Mouse (Mus musculus): ENCODE data around the gene Fads6. TPM values are rescaled to one million over a fixed set of nuclear protein-coding genes. Genes with fewer than 3 reads are reported as not detected.
A peak's percentile ranks its signal among the peaks of the same experiment; 100 is the strongest.

The Fads6 gene
- polyA plus RNA-seq, 1 experiment from 2014 or later: 0.42 TPM

GRCm38 (mm10) chr11:115232889-115233288, 64.6 kb downstream of the Fads6 start:
- Histone ChIP-seq H3K4me2 (replicated peaks; ENCODE audit: low read depth, low read length) (no peak overlapping the region), H3K36me3 (ENCODE audit: insufficient read depth, low read length) (no peaks in the 10 kb centered on the region), H3K27ac (ENCODE audit: low read length) (no peak overlapping the region), H3K4me1 (ENCODE audit: insufficient read depth, low read length) (peaks cover 27% of the 10 kb centered on the region), H3K9ac (replicated peaks; ENCODE audit: low read length) (no peak overlapping the region), H3K27me3 (ENCODE audit: insufficient read depth, low read length) (peaks cover 33% of the 10 kb centered on the region), H3K4me3 (ENCODE audit: low read length) (no peak overlapping the region), H3K9me3 (ENCODE audit: low read length) (no peaks in the 10 kb centered on the region)
- WGBS: 87% methylated on average over 5 of the region's 5 CpGs
- ATAC-seq (ENCODE audit: low FRiP score, low TSS enrichment): no peak

GRCm38 (mm10) chr11:115231924-115232323, 65.5 kb downstream of the Fads6 start:
- H3K9ac ChIP-seq (replicated peaks; ENCODE audit: low read length): no peak overlapping the region
- no peaks in the 10 kb centered on the region for H3K9me3 ChIP-seq (ENCODE audit: low read length)
- no peak overlapping the region for H3K4me3 ChIP-seq (ENCODE audit: low read length)
- H3K27me3 ChIP-seq (ENCODE audit: insufficient read depth, low read length): peaks cover 34% of the 10 kb centered on the region
- no peak overlapping the region for H3K4me2 ChIP-seq (replicated peaks; ENCODE audit: low read depth, low read length)
- H3K4me1 ChIP-seq (ENCODE audit: insufficient read depth, low read length): peaks cover 27% of the 10 kb centered on the region
- 64% methylated on average over 9 of the region's 9 CpGs for WGBS
- peak overlapping the region; percentile 78; the same call in 1 of the 2 replicates for H3K27ac ChIP-seq (ENCODE audit: low read length)
- ATAC-seq (ENCODE audit: low FRiP score, low TSS enrichment): no peak
- no peaks in the 10 kb centered on the region for H3K36me3 ChIP-seq (ENCODE audit: insufficient read depth, low read length)

DNA sequence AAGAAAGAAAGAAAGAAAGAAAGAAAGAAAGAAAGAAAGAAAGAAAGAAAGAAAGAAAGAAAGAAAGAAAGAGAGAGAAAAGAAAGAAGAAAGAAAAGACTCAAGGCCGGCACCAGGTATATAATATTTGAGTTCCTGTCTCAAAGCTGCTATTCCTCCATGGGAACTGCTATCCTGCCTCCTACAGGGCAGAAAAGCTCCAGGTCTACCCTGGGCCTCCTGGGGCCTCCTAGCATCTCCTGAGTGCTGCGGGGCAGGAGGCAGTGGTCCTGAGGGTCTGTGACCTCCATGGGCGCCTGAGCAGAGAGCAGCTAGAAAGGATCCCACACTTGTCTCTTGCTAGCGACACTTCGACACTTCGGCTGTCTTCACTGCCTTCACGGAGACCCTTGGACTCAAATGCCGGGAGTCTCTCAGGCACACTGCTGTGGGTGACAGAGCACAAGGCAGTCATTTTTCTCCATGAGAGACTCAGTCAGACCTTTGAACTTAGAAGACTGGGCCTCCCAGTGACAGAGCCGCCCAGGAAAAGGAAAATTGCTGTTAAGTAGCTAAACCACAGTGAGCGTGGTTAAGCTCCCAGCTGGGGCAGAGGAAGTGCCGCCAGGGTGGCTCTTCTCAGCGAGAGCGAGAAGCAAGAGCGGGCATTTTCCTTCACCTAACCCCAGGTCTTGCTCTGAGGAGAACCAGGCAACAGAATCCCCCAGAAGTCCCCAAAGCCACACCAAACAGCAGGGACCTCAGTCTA, 66.1 kb downstream of the Fads6 start:
- ATAC-seq (ENCODE audit: low FRiP score, low TSS enrichment): peak; percentile 47; the same call in 1 of the 2 replicates
- WGBS: 46% methylated on average over 14 of the region's 14 CpGs
- H3K4me3 ChIP-seq (ENCODE audit: low read length): no peak overlapping the region
- H3K9ac ChIP-seq (replicated peaks; ENCODE audit: low read length): 0 out of 2 replicates have a peak overlapping the region, but pooled peaks have one; percentile 26
- no peaks in the 10 kb centered on the region for H3K36me3 ChIP-seq (ENCODE audit: insufficient read depth, low read length)
- H3K9me3 ChIP-seq (ENCODE audit: low read length): no peaks in the 10 kb centered on the region
- no peak overlapping the region for H3K4me2 ChIP-seq (replicated peaks; ENCODE audit: low read depth, low read length)
- H3K27ac ChIP-seq (ENCODE audit: low read length): peak overlapping the region; percentile 78
- peaks cover 38% of the 10 kb centered on the region for H3K27me3 ChIP-seq (ENCODE audit: insufficient read depth, low read length)
- peaks cover 22% of the 10 kb centered on the region for H3K4me1 ChIP-seq (ENCODE audit: insufficient read depth, low read length)

Small RNAs within 50 kb of the gene (microRNA-seq; reads per million reads assigned to microRNA genes)
- gene Gm25837: not detected

Other genes starting within 250 kb of the Fads6 start
- gene Cd300ld3, start 249.3 kb downstream of the Fads6 start, polyA plus RNA-seq (2015; fragmentation: Nextera tagmentation; extraction: Ambion mirVana): not detected in 2 replicates
- gene Cd300e, start 235.5 kb downstream of the Fads6 start, polyA plus RNA-seq (2015; fragmentation: Nextera tagmentation; extraction: Ambion mirVana): 0.10 TPM in 1 of 2 replicates, not detected in the other
- gene Rab37, start 206.2 kb downstream of the Fads6 start, polyA plus RNA-seq (2015; fragmentation: Nextera tagmentation; extraction: Ambion mirVana): 1.7 and 2.2 TPM in 2 replicates
- gene Cd300lf, start 163.7 kb downstream of the Fads6 start, polyA plus RNA-seq (2015; fragmentation: Nextera tagmentation; extraction: Ambion mirVana): 0.52 and 0.53 TPM in 2 replicates
- 165 and 170 TPM in 2 replicates for gene Slc9a3r1, start 134.3 kb downstream of the Fads6 start, polyA plus RNA-seq (2015; fragmentation: Nextera tagmentation; extraction: Ambion mirVana)
- 11.7 and 13.8 TPM in 2 replicates for gene Tmem104, start 110.2 kb downstream of the Fads6 start, polyA plus RNA-seq (2015; fragmentation: Nextera tagmentation; extraction: Ambion mirVana)
- gene Nat9, start 109.8 kb downstream of the Fads6 start, polyA plus RNA-seq (2015; fragmentation: Nextera tagmentation; extraction: Ambion mirVana): 28.0 and 29.7 TPM in 2 replicates
- gene Grin2c, start 30.4 kb downstream of the Fads6 start, polyA plus RNA-seq (2015; fragmentation: Nextera tagmentation; extraction: Ambion mirVana): not detected in 2 replicates
- 20.0 and 23.6 TPM in 2 replicates for gene Fdxr, start 20.6 kb downstream of the Fads6 start, polyA plus RNA-seq (2015; fragmentation: Nextera tagmentation; extraction: Ambion mirVana)
- gene Otop2, start 9.5 kb upstream of the Fads6 start, polyA plus RNA-seq (2015; fragmentation: Nextera tagmentation; extraction: Ambion mirVana): 0.64 TPM in 1 of 2 replicates, not detected in the other
- gene Ush1g, start 24.4 kb upstream of the Fads6 start, polyA plus RNA-seq (2015; fragmentation: Nextera tagmentation; extraction: Ambion mirVana): 0.05 TPM in 1 of 2 replicates, not detected in the other
- not detected in 2 replicates for gene Otop3, start 37.1 kb upstream of the Fads6 start, polyA plus RNA-seq (2015; fragmentation: Nextera tagmentation; extraction: Ambion mirVana)
- gene Hid1, start 70.1 kb upstream of the Fads6 start, polyA plus RNA-seq (2015; fragmentation: Nextera tagmentation; extraction: Ambion mirVana): 7.9 and 8.6 TPM in 2 replicates
- 7.9 and 10.2 TPM in 2 replicates for gene Cdr2l, start 84.3 kb upstream of the Fads6 start, polyA plus RNA-seq (2015; fragmentation: Nextera tagmentation; extraction: Ambion mirVana)
- 195 and 203 TPM in 2 replicates for gene Mrpl58, start 106.1 kb upstream of the Fads6 start, polyA plus RNA-seq (2015; fragmentation: Nextera tagmentation; extraction: Ambion mirVana)
- 942 and 981 TPM in 2 replicates for gene Atp5h, start 122.3 kb upstream of the Fads6 start, polyA plus RNA-seq (2015; fragmentation: Nextera tagmentation; extraction: Ambion mirVana)
- 4.7 and 4.8 TPM in 2 replicates for gene Kctd2, start 122.5 kb upstream of the Fads6 start, polyA plus RNA-seq (2015; fragmentation: Nextera tagmentation; extraction: Ambion mirVana)
- 0.12 and 0.35 TPM in 2 replicates for gene Trim80, start 142.9 kb upstream of the Fads6 start, polyA plus RNA-seq (2015; fragmentation: Nextera tagmentation; extraction: Ambion mirVana)
- gene Slc16a5, start 164.8 kb upstream of the Fads6 start, polyA plus RNA-seq (2015; fragmentation: Nextera tagmentation; extraction: Ambion mirVana): 28.4 and 31.5 TPM in 2 replicates
- gene Armc7, start 178.0 kb upstream of the Fads6 start, polyA plus RNA-seq (2015; fragmentation: Nextera tagmentation; extraction: Ambion mirVana): 9.0 and 10.5 TPM in 2 replicates
- gene Nt5c, start 194.2 kb upstream of the Fads6 start, polyA plus RNA-seq (2015; fragmentation: Nextera tagmentation; extraction: Ambion mirVana): 77.6 and 82.1 TPM in 2 replicates
- 457 and 461 TPM in 2 replicates for gene Jpt1, start 216.7 kb upstream of the Fads6 start, polyA plus RNA-seq (2015; fragmentation: Nextera tagmentation; extraction: Ambion mirVana)
- gene Sumo2, start 238.6 kb upstream of the Fads6 start, polyA plus RNA-seq (2015; fragmentation: Nextera tagmentation; extraction: Ambion mirVana): 939 and 944 TPM in 2 replicates